Mouse (Mus musculus) midbrain, embryonic 12.5 days (tissue): ENCODE data around the gene Cgas. TPM values are rescaled to one million over a fixed set of nuclear protein-coding genes. Genes with fewer than 3 reads are reported as not detected.
"Not testable (repeated sequence)": the region's sequence is repeated elsewhere in the genome, so short reads cannot be mapped to it uniquely, and the experiment has no call there.

Experiments used
- ATAC-seq: fragments of 200-750 bp; cut with Nextera tagmentation; 2 replicates; pipeline ENCODE4 v1.8.0; 2017; ENCODE audit warnings: low read depth, moderate TSS enrichment, moderate library complexity; ENCODE audit not compliant: low FRiP score
- H3K27ac ChIP-seq: fragments of 300-500 bp; sonication (generic); replicated peaks from 2 replicates; pipeline ENCODE4 v1.5.1; 2016; ENCODE audit warnings: mild to moderate bottlenecking
- H3K27me3 ChIP-seq: fragments of 300-500 bp; sonication (generic); 2 replicates; pipeline ENCODE4 v1.6.1; 2016; ENCODE audit warnings: mild to moderate bottlenecking
- H3K36me3 ChIP-seq: fragments of 300-500 bp; sonication (generic); 2 replicates; pipeline ENCODE4 v1.6.1; 2016
- H3K4me1 ChIP-seq: fragments of 300-500 bp; sonication (generic); 2 replicates; pipeline ENCODE4 v1.6.1; 2016
- H3K4me2 ChIP-seq: fragments of 300-500 bp; sonication (generic); replicated peaks from 2 replicates; pipeline ENCODE4 v1.6.1; 2016; ENCODE audit warnings: mild to moderate bottlenecking, moderate library complexity
- H3K4me3 ChIP-seq: fragments of 300-500 bp; sonication (generic); 2 replicates; pipeline ENCODE4 v1.5.1; 2016; ENCODE audit warnings: mild to moderate bottlenecking
- H3K9ac ChIP-seq: fragments of 300-500 bp; sonication (generic); replicated peaks from 2 replicates; pipeline ENCODE4 v1.6.1; 2016; ENCODE audit warnings: mild to moderate bottlenecking, moderate library complexity
- H3K9me3 ChIP-seq: fragments of 300-500 bp; sonication (generic); 2 replicates; pipeline ENCODE4 v1.6.1; 2016; ENCODE audit warnings: mild to moderate bottlenecking
- WGBS: fragments of 180-500 bp; shearing (Covaris S2); methylation state at CpG from one replicate; pipeline ENCODE4 v1.1.7; 2016; 5-methylcytosine and 5-hydroxymethylcytosine counted together
- polyA plus RNA-seq: library from polyadenylated mRNA; unstranded; fragments of >200 nt; fragmentation: Nextera tagmentation; extraction: Ambion mirVana; gene quantifications from 2 replicates; pipeline ENCODE4 v1.2.1, GENCODE M21; 2016

The Cgas gene
- polyA plus RNA-seq, 1 experiment from 2014 or later, result 0.77 TPM

GRCm38 (mm10) chr9:78478009-78478605 is 35.1 kb upstream of the Cgas start:
- not testable (repeated sequence) for H3K27me3 ChIP-seq, H3K9ac ChIP-seq, H3K9me3 ChIP-seq, H3K4me3 ChIP-seq, H3K27ac ChIP-seq, ATAC-seq
- peaks cover 22% of the 10 kb centered on the region for H3K4me1 ChIP-seq
- 38% methylated on average over 1 of the region's 1 CpGs for WGBS
- peaks cover 47% of the 10 kb centered on the region for H3K36me3 ChIP-seq
- H3K4me2 ChIP-seq, result 0 out of 2 replicates have a peak overlapping the region, but pooled peaks have one; percentile 5

DNA sequence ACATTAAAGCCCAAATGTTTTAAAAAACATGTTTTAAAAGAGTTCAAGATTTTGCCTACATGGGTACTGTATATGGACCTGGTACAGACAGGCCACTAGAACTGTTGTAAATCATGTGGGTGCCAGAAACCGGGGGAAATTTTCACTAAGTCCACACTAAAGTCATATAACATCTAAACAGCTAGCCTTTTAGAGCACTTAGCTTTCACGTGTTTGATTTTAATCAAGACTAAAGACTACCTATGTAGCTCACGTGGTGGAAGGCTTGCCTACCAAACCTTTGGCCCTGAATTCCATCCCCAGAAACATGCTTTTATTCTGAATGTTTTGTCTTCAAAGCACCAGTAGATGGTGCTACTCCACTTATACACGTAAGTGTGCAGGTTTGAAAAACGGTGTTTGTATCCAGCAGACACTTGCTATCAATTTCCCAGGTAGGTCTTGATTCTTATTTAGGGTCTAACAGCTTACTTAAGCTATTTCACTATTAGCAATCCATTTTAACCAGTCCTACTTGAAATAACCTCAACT is 34.0 kb upstream of the Cgas start:
- H3K4me2 ChIP-seq, result no peak overlapping the region
- no peak for ATAC-seq
- no peaks in the 10 kb centered on the region for H3K27me3 ChIP-seq
- peaks cover 51% of the 10 kb centered on the region for H3K36me3 ChIP-seq
- 5% methylated on average over 5 of the region's 5 CpGs for WGBS
- no peaks in the 10 kb centered on the region for H3K9me3 ChIP-seq
- H3K4me1 ChIP-seq, result peaks cover 14% of the 10 kb centered on the region
- peak overlapping the region; percentile 36; the same call in 1 of the 2 replicates for H3K27ac ChIP-seq
- H3K4me3 ChIP-seq, result no peak overlapping the region
- H3K9ac ChIP-seq, result no peak overlapping the region

- no peak overlapping the region for H3K4me3 ChIP-seq
- peak overlapping the region; percentile 36; the same call in 1 of the 2 replicates for H3K27ac ChIP-seq
- no peaks in the 10 kb centered on the region for H3K9me3 ChIP-seq
- ATAC-seq, result no peak
- H3K27me3 ChIP-seq, result no peaks in the 10 kb centered on the region
- no peak overlapping the region for H3K4me2 ChIP-seq
- WGBS, result 5% methylated on average over 1 of the region's 1 CpGs
- no peak overlapping the region for H3K9ac ChIP-seq
- H3K4me1 ChIP-seq, result peaks cover 14% of the 10 kb centered on the region
- peaks cover 51% of the 10 kb centered on the region for H3K36me3 ChIP-seq
Measured at GRCm38 (mm10) chr9:78476531-78477020, 33.5 kb upstream of the Cgas start.

DNA sequence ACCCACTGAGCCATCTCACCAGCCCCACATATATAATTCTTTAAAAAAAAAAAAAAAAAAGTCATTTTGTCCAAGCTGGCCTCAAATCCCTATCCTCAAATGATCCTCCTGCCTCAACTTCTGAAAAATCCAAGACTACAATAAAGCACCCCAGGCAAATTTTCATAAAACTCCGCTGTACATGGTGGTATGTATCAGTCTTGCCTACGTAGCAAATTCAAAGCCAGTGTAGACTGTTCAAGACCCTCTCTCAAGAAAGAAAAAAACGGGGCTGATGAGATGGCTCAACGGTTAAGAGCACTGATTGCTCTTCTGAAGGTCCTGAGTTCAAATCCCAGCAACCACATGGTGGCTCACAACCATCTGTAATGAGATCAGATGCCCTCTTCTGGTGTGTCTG is 32.8 kb upstream of the Cgas start:
- no peak for ATAC-seq
- Histone ChIP-seq H3K27me3 (no peaks in the 10 kb centered on the region), H3K27ac (no peak overlapping the region), H3K36me3 (peaks cover 52% of the 10 kb centered on the region), H3K9me3 (no peaks in the 10 kb centered on the region), H3K4me2 (no peak overlapping the region), H3K4me3 (no peak overlapping the region), H3K4me1 (peaks cover 14% of the 10 kb centered on the region), H3K9ac (no peak overlapping the region)
- 84% methylated on average over 4 of the region's 4 CpGs for WGBS

DNA sequence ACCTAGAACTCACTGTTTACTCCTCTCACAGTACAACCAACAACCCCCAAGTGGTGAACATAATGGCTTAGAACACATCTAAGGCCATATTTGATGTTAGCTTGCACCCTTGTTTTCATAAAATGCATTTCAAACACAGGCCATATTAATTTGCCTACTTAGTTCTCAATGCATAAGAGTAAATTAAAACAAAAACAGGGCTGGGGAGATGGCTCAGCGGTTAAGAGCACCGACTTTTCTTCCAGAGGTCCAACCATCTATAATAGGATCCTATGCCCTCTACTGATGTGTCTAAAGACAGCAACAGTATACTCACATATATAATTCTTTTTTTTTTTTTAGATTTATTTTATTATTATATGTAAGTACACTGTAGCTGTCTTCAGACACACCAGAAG is 32.3 kb upstream of the Cgas start:
- H3K27me3 ChIP-seq, result no peaks in the 10 kb centered on the region
- 88% methylated on average over 2 of the region's 2 CpGs for WGBS
- no peak overlapping the region for H3K4me2 ChIP-seq
- no peak overlapping the region for H3K27ac ChIP-seq
- no peaks in the 10 kb centered on the region for H3K9me3 ChIP-seq
- no peak overlapping the region for H3K9ac ChIP-seq
- no peak for ATAC-seq
- H3K36me3 ChIP-seq, result peaks cover 56% of the 10 kb centered on the region
- no peak overlapping the region for H3K4me3 ChIP-seq
- H3K4me1 ChIP-seq, result peaks cover 14% of the 10 kb centered on the region

DNA sequence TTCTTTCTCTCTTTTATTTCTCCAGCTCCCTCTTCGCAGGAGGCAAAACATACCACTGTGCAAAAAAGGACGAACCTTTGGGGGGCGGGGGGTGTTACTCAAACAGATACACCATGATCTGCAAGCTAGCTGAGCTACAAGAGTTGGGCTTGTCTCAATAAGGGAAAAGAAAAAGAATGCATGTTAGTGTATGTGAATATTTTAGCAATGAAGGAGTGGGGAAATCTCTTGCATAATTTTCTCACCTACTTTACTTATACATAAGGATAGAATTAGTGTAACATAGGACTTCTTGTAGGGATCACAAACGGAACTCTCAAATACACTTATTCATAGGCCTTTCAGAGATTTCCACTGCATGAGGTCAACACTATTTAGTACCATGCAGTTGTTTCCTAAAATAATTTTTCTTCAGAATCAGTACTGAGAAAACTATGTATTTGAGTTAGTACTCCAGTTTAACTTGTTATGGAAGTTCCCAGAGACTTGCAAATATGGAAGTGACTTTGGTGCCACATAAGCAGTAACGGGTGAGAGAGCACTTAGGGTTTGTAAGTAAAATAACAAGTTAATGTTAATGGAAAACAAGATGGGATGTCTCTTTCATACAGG is 31.8 kb upstream of the Cgas start:
- Histone ChIP-seq H3K4me1 (peaks cover 10% of the 10 kb centered on the region), H3K27ac (no peak overlapping the region), H3K4me2 (no peak overlapping the region), H3K4me3 (no peak overlapping the region), H3K9me3 (no peaks in the 10 kb centered on the region), H3K9ac (no peak overlapping the region), H3K36me3 (peaks cover 56% of the 10 kb centered on the region), H3K27me3 (no peaks in the 10 kb centered on the region)
- no peak for ATAC-seq
- WGBS, result 87% methylated on average over 5 of the region's 5 CpGs

DNA sequence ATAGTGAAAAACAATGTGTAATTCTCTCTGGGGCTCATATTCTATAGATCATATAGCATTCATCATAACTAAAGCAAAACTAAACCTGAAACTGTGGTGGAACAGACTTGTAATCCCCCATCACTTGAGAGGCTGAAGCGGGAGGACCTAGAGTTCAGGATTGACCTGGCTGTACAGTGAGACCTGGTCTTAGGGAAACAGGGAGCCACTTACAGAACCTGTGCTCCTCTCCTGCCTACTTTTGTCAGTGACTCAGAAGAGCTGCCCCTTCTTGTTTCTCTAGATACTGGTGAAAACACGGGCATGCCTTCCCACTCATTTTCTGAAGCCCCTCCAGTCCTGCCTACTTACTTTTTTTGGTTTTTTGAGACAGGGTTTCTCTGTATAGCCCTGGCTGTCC is 31.2 kb upstream of the Cgas start:
- H3K4me1 ChIP-seq, result peaks cover 6% of the 10 kb centered on the region
- WGBS, result 86% methylated on average over 2 of the region's 2 CpGs
- no peak for ATAC-seq
- no peaks in the 10 kb centered on the region for H3K27me3 ChIP-seq
- H3K4me3 ChIP-seq, result no peak overlapping the region
- H3K27ac ChIP-seq, result no peak overlapping the region
- no peak overlapping the region for H3K4me2 ChIP-seq
- H3K9ac ChIP-seq, result no peak overlapping the region
- peaks cover 52% of the 10 kb centered on the region for H3K36me3 ChIP-seq
- no peaks in the 10 kb centered on the region for H3K9me3 ChIP-seq

GRCm38 (mm10) chr9:78473588-78473987 is 30.6 kb upstream of the Cgas start:
- H3K27me3 ChIP-seq, result no peaks in the 10 kb centered on the region
- H3K36me3 ChIP-seq, result peaks cover 53% of the 10 kb centered on the region
- ATAC-seq, result no peak
- H3K4me2 ChIP-seq, result no peak overlapping the region
- no peak overlapping the region for H3K27ac ChIP-seq
- no peaks in the 10 kb centered on the region for H3K9me3 ChIP-seq
- no peak overlapping the region for H3K9ac ChIP-seq
- H3K4me3 ChIP-seq, result no peak overlapping the region
- H3K4me1 ChIP-seq, result no peaks in the 10 kb centered on the region
- WGBS, result 89% methylated on average over 8 of the region's 8 CpGs

DNA sequence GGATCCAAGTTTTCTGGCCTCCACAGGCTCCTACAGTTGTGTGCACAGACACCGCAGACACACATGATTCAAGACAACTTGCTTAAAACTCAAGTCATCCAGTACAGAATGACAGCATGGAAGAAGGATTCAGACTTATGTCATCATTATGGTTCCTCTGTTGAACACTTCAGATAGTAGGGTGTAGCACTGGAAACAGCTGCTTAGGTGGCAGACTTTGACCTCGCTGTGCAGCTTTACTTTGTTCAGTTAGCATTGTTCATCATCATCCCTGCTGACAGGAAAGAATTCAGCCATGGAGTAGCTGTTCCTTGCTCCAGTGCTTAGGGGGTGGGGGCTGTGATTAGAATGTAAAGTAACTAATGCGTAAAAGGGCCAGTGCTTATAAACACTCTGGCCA is 22.7 kb upstream of the Cgas start:
- no peak for ATAC-seq
- H3K4me3 ChIP-seq, result no peak overlapping the region
- peaks cover 65% of the 10 kb centered on the region for H3K36me3 ChIP-seq
- no peaks in the 10 kb centered on the region for H3K4me1 ChIP-seq
- no peak overlapping the region for H3K27ac ChIP-seq
- H3K9me3 ChIP-seq, result no peaks in the 10 kb centered on the region
- no peak overlapping the region for H3K4me2 ChIP-seq
- no peaks in the 10 kb centered on the region for H3K27me3 ChIP-seq
- H3K9ac ChIP-seq, result no peak overlapping the region
- WGBS, result 89% methylated on average over 3 of the region's 3 CpGs

DNA sequence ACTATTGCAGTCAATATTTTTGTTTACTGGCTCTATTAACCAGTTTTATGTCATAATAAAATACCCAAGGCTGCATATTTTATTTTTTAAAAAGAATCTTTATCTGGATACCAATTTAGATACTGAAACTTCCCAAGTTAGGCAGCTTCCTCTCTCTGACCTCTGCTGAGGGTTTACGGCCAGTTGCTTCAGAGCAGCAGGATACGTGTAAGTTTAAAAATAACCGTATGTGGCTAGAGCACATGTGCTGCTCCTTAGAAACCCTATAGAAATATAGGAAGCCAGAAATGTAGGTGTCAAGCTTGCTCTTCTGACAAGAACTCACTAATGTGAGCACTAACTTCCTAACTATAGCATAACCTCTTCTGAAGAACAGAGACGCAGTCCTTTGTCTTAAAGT is 20.3 kb upstream of the Cgas start:
- 92% methylated on average over 4 of the region's 4 CpGs for WGBS
- H3K9me3 ChIP-seq, result no peaks in the 10 kb centered on the region
- H3K27ac ChIP-seq, result no peak overlapping the region
- no peak overlapping the region for H3K4me2 ChIP-seq
- no peaks in the 10 kb centered on the region for H3K27me3 ChIP-seq
- no peak for ATAC-seq
- H3K4me1 ChIP-seq, result no peaks in the 10 kb centered on the region
- no peak overlapping the region for H3K4me3 ChIP-seq
- peaks cover 68% of the 10 kb centered on the region for H3K36me3 ChIP-seq
- no peak overlapping the region for H3K9ac ChIP-seq

GRCm38 (mm10) chr9:78457026-78457425 is 14.0 kb upstream of the Cgas start:
- no peak for ATAC-seq
- peaks cover 80% of the 10 kb centered on the region for H3K36me3 ChIP-seq
- no peak overlapping the region for H3K9ac ChIP-seq
- no peak overlapping the region for H3K4me3 ChIP-seq
- H3K4me2 ChIP-seq, result no peak overlapping the region
- no peaks in the 10 kb centered on the region for H3K27me3 ChIP-seq
- H3K4me1 ChIP-seq, result no peaks in the 10 kb centered on the region
- 92% methylated on average over 8 of the region's 8 CpGs for WGBS
- no peaks in the 10 kb centered on the region for H3K9me3 ChIP-seq
- no peak overlapping the region for H3K27ac ChIP-seq

DNA sequence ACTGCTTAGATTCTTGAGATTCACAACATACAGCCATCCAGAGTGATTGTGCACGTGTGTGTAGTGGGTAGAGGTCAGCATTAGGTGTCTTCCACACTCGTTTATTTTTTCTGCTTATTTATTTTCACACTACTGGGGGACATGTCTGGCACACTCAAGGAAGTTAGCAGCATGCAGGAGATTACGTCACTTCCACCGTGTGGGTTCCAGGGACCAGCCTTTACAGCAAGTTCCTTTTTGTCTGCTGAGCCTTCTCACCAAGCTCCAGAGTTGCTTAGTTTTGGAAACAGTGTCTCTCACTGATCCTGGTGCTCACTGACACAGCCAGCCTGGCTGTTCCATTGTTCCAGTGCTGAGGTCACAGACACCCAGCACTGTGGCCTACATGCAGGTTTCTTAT is 8.3 kb upstream of the Cgas start:
- Histone ChIP-seq H3K9me3 (no peaks in the 10 kb centered on the region), H3K4me3 (no peak overlapping the region), H3K36me3 (peaks cover 41% of the 10 kb centered on the region), H3K9ac (no peak overlapping the region), H3K4me2 (no peak overlapping the region), H3K4me1 (peaks cover 8% of the 10 kb centered on the region), H3K27ac (no peak overlapping the region), H3K27me3 (peaks cover 5% of the 10 kb centered on the region; the same call in 1 of the 2 replicates)
- ATAC-seq, result no peak
- 87% methylated on average over 4 of the region's 4 CpGs for WGBS
